In the genomic region with DNA sequence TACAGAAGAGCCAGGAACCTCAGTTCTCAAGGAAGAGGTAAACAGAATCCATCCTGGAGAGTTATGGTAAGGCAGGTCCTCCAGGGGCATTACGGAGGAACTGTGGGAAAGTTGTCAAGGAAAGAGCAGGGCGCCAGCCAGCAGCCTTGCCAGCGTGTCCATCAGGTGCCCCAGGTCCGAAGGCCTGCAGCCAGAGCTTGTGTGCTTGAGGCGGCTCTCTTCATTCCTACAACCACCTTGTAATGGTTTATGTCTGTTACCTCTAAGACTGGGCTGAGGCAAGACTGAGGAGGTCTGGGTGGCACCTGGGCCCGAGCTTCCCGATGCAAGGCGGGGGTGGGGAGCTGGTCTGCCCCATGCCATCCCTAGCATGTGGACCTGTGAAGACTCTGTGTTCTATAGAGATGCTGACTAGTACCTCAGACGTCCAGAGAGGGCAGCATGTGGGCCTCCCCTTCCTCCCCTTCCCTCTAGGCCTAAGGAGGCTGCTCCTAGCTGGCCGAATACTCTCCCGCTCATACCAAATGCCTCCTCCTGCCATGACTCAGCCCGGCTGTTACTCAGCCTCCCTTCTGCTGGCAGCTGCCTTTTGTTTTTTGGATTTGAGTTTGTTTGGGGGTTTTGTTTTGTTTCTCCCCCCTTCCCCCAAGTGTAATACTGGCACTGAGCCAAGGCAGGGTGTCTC, we compare ENCODE assay signal across 9 mouse cellular contexts. TPM values are rescaled to one million over a fixed set of nuclear protein-coding genes. Genes with fewer than 3 reads are reported as not detected.
DNase-seq lines count a peak whose midpoint lies in the region; ATAC-seq and TF ChIP-seq lines count a peak whose summit lies in the region.
"Had no signal": no experiment of that assay in that cellular context is flagged by ENCODE, and none has a peak within 500 bp of the region (broad histone marks: within the 10 kb centered on the region; RNA-seq: fewer than 3 reads in every experiment).

No protein-coding gene starts in this region.

- no peak overlapping the region for H3K4me3 ChIP-seq in limb, embryonic 14.5 days (replicated peaks; ENCODE audit: low read length)
- no peak overlapping the region for H3K4me3 ChIP-seq in limb, embryonic 10.5 days
- no peak overlapping the region for H3K4me3 ChIP-seq in liver, embryonic 11.5 days (ENCODE audit: low read depth, low read length)

- H3K9me3 ChIP-seq in limb, embryonic 14.5 days (ENCODE audit: control insufficient read depth, low read length), result no peaks in the 10 kb centered on the region
- no peaks in the 10 kb centered on the region for H3K9me3 ChIP-seq in limb, embryonic 10.5 days (replicated peaks)
- no peaks in the 10 kb centered on the region for H3K9me3 ChIP-seq in liver, embryonic 11.5 days (ENCODE audit: control insufficient read depth, low read length)

- WGBS in limb, embryonic 14.5 days, result 76% methylated on average over 12 of the region's 12 CpGs
- WGBS in limb, embryonic 10.5 days, result 68% methylated on average over 12 of the region's 12 CpGs
- 65% methylated on average over 12 of the region's 12 CpGs for WGBS in liver, embryonic 11.5 days

- no peak overlapping the region for H3K27ac ChIP-seq in limb, embryonic 14.5 days (replicated peaks; ENCODE audit: low read depth, low read length)
- no peak overlapping the region for H3K27ac ChIP-seq in limb, embryonic 10.5 days
- no peak overlapping the region for H3K27ac ChIP-seq in liver, embryonic 11.5 days (ENCODE audit: low read depth, low read length)

- peak; percentile 17 for DNase-seq in limb, embryonic 14.5 days (ENCODE audit: low spot score)
- DNase-seq in limb, embryonic 10.5 days (ENCODE audit: low spot score), result no peak
- peak; percentile 27 for DNase-seq in R1 (ENCODE audit: low read depth, low spot score)
- peak; percentile 60 for DNase-seq in cerebellum, adult 8-10 months
- DNase-seq in left cerebral cortex, postnatal 4 days, result peak; percentile 59
- no peak for DNase-seq in frontal cortex, postnatal 14 days (ENCODE audit: low spot score in 2 of 2)
- DNase-seq in gastrocnemius, postnatal 25 days, result no peak
- no peak for DNase-seq in liver, embryonic 11.5 days (ENCODE audit: low spot score)

- ATAC-seq in limb, embryonic 14.5 days (ENCODE audit: low FRiP score, low read depth), result 0 out of 2 replicates have a peak, but pooled peaks have one; percentile 11
- no peak; the same call in 1 of the 2 replicates for ATAC-seq in liver, embryonic 11.5 days (replicated peaks; ENCODE audit: low FRiP score)

- peaks cover 17% of the 10 kb centered on the region for H3K4me1 ChIP-seq in limb, embryonic 14.5 days (ENCODE audit: control insufficient read depth, insufficient read depth, low read length)
- peaks cover 34% of the 10 kb centered on the region for H3K4me1 ChIP-seq in limb, embryonic 10.5 days
- H3K4me1 ChIP-seq in liver, embryonic 11.5 days (replicated peaks; ENCODE audit: control insufficient read depth, insufficient read depth, low read length), result no peaks in the 10 kb centered on the region

- H3K27me3 ChIP-seq in limb, embryonic 14.5 days (ENCODE audit: control insufficient read depth, insufficient read depth, low read length), result no peaks in the 10 kb centered on the region
- peaks cover 51% of the 10 kb centered on the region for H3K27me3 ChIP-seq in limb, embryonic 10.5 days (ENCODE audit: low read depth, poor library complexity, severe bottlenecking)
- H3K27me3 ChIP-seq in liver, embryonic 11.5 days (replicated peaks; ENCODE audit: control insufficient read depth, insufficient read depth, low read length), result peaks cover 38% of the 10 kb centered on the region

- no peaks in the 10 kb centered on the region for H3K36me3 ChIP-seq in limb, embryonic 14.5 days (ENCODE audit: control insufficient read depth, insufficient read depth, low read length)
- H3K36me3 ChIP-seq in limb, embryonic 10.5 days, result no peaks in the 10 kb centered on the region
- no peaks in the 10 kb centered on the region for H3K36me3 ChIP-seq in liver, embryonic 11.5 days (ENCODE audit: control insufficient read depth, insufficient read depth, low read length)

- no peak overlapping the region for H3K9ac ChIP-seq in limb, embryonic 14.5 days (ENCODE audit: low read depth, low read length, severe bottlenecking)
- no peak overlapping the region for H3K9ac ChIP-seq in liver, embryonic 11.5 days (ENCODE audit: low read depth, low read length)

- H3K4me2 ChIP-seq in limb, embryonic 14.5 days (replicated peaks; ENCODE audit: low read depth, low read length, severe bottlenecking), result no peak overlapping the region
- no peak overlapping the region for H3K4me2 ChIP-seq in liver, embryonic 11.5 days

- intact Hi-C loops in left cerebral cortex, postnatal 4 days (cut with DNase I), result no loop called here

- TF ChIP-seq POLR2A in limb, embryonic 14.5 days (IDR thresholded peaks at IDR 0.05; ENCODE audit: borderline replicate concordance, extremely low read depth, insufficient read depth, insufficient read length), result no peak

RNA-seq across cellular contexts. Expression of gene Endov, which starts 25.7 kb away (rescaled TPM):
- polyA plus RNA-seq in limb, embryonic 14.5 days (2012; rRNA removed), result 29.3 and 32.9 TPM in 2 replicates
- 12.0 and 14.9 TPM in 2 replicates for polyA plus RNA-seq in limb, embryonic 14.5 days (2014; fragmentation: Nextera tagmentation; extraction: Ambion mirVana)
- 22.7 and 27.2 TPM in 2 replicates for polyA plus RNA-seq in limb, embryonic 10.5 days (2016; fragmentation: Nextera tagmentation; extraction: Ambion mirVana)
- total RNA-seq in left cerebral cortex, postnatal 4 days (2021), result 10 to 100 TPM; 28.8 to 29.1 TPM
- 1 to 10 TPM; 3.9 to 4.8 TPM for total RNA-seq in gastrocnemius, postnatal 25 days (2021)
- 13.2 and 14.2 TPM in 2 replicates for polyA plus RNA-seq in liver, embryonic 11.5 days (2014; fragmentation: Nextera tagmentation; extraction: Ambion mirVana)

RNA-seq across cellular contexts. Expression of gene Nptx1, which starts 30.7 kb away (rescaled TPM):
- 2.2 and 2.5 TPM in 2 replicates for polyA plus RNA-seq in limb, embryonic 14.5 days (2012; rRNA removed)
- 1.4 and 1.6 TPM in 2 replicates for polyA plus RNA-seq in limb, embryonic 14.5 days (2014; fragmentation: Nextera tagmentation; extraction: Ambion mirVana)
- 0.25 and 0.36 TPM in 2 replicates for polyA plus RNA-seq in limb, embryonic 10.5 days (2016; fragmentation: Nextera tagmentation; extraction: Ambion mirVana)
- 10 to 100 TPM; 15.7 to 19.7 TPM for total RNA-seq in left cerebral cortex, postnatal 4 days (2021)
- total RNA-seq in gastrocnemius, postnatal 25 days (2021), result under 1 TPM; 0.08 to 0.19 TPM
- polyA plus RNA-seq in liver, embryonic 11.5 days (2014; fragmentation: Nextera tagmentation; extraction: Ambion mirVana), result 0.23 and 0.34 TPM in 2 replicates
- total RNA-seq: neutrophil, adult 5-6 weeks had no signal

Comparison
In these comparisons a context has a peak if more than half of its experiments do, and no peak if none do; other contexts are left out.
1. DNase-seq: peak in limb, embryonic 14.5 days (single experiment), R1 (single experiment), cerebellum, adult 8-10 months (single experiment) and left cerebral cortex, postnatal 4 days (single experiment); none in limb, embryonic 10.5 days (single experiment), frontal cortex, postnatal 14 days (0 of 2), gastrocnemius, postnatal 25 days (single experiment) and liver, embryonic 11.5 days (single experiment).